Mouse (Mus musculus): Measurements from ENCODE around the gene Kcnk7. TPM values are rescaled to one million over a fixed set of nuclear protein-coding genes. Genes with fewer than 3 reads are reported as not detected.

The Kcnk7 gene
- polyA plus RNA-seq, 1 experiment from 2014 or later = 0.50 TPM

GRCm38 (mm10) chr19:5751742-5752141 is 47.6 kb downstream of the Kcnk7 start:
- peaks cover 14% of the 10 kb centered on the region for H3K27me3 ChIP-seq (ENCODE audit: control insufficient read depth, insufficient read depth, low read depth, low read length)
- H3K27ac ChIP-seq (ENCODE audit: low read length) = no peak overlapping the region
- H3K4me1 ChIP-seq (replicated peaks; ENCODE audit: control insufficient read depth, insufficient read depth, low read length) = peaks cover 5% of the 10 kb centered on the region
- no peaks in the 10 kb centered on the region for H3K9me3 ChIP-seq (ENCODE audit: control insufficient read depth, low read length)
- ATAC-seq (ENCODE audit: low read depth) = peak; percentile 49; the same call in 1 of the 2 replicates
- WGBS = 18% methylated on average over 20 of the region's 20 CpGs
- H3K9ac ChIP-seq (ENCODE audit: low read length) = no peak overlapping the region
- peaks cover 10% of the 10 kb centered on the region for H3K36me3 ChIP-seq (ENCODE audit: control insufficient read depth, insufficient read depth, low read length)
- H3K4me2 ChIP-seq (ENCODE audit: low read depth, low read length) = no peak overlapping the region
- no peak overlapping the region for H3K4me3 ChIP-seq (ENCODE audit: low read length)

GRCm38 (mm10) chr19:5756321-5756985 is 52.3 kb downstream of the Kcnk7 start:
- Histone ChIP-seq H3K4me2 (ENCODE audit: low read depth, low read length) (peak overlapping the region; percentile 8; the same call in 1 of the 2 replicates), H3K9ac (ENCODE audit: low read length) (peak overlapping the region; percentile 26; the same call in 1 of the 2 replicates), H3K9me3 (ENCODE audit: control insufficient read depth, low read length) (no peaks in the 10 kb centered on the region), H3K27ac (ENCODE audit: low read length) (no peak overlapping the region), H3K4me3 (ENCODE audit: low read length) (peak overlapping the region; percentile 10; the same call in 1 of the 2 replicates), H3K4me1 (replicated peaks; ENCODE audit: control insufficient read depth, insufficient read depth, low read length) (peaks cover 7% of the 10 kb centered on the region), H3K36me3 (ENCODE audit: control insufficient read depth, insufficient read depth, low read length) (peaks cover 45% of the 10 kb centered on the region), H3K27me3 (ENCODE audit: control insufficient read depth, insufficient read depth, low read depth, low read length) (peaks cover 5% of the 10 kb centered on the region; the same call in 1 of the 2 replicates)
- ATAC-seq (ENCODE audit: low read depth) = peak; percentile 59
- 26% methylated on average over 27 of the region's 29 CpGs for WGBS

Small RNA genes within 50 kb of the gene (microRNA-seq; reads per million reads assigned to microRNA genes)
- gene Mir6987 = 0.79 reads per million

Other genes with a start within 250 kb of the Kcnk7 start
- 7.5 and 7.7 TPM in 2 replicates for gene Ccdc85b, start 246.5 kb upstream of the Kcnk7 start, polyA plus RNA-seq (2015; fragmentation: Nextera tagmentation; extraction: Ambion mirVana)
- gene Fibp, start 243.8 kb upstream of the Kcnk7 start, polyA plus RNA-seq (2015; fragmentation: Nextera tagmentation; extraction: Ambion mirVana) = 111 and 119 TPM in 2 replicates
- 2.2 and 3.8 TPM in 2 replicates for gene Ctsw, start 235.9 kb upstream of the Kcnk7 start, polyA plus RNA-seq (2015; fragmentation: Nextera tagmentation; extraction: Ambion mirVana)
- 197 and 200 TPM in 2 replicates for gene Efemp2, start 230.4 kb upstream of the Kcnk7 start, polyA plus RNA-seq (2015; fragmentation: Nextera tagmentation; extraction: Ambion mirVana)
- gene Mus81, start 216.0 kb upstream of the Kcnk7 start, polyA plus RNA-seq (2015; fragmentation: Nextera tagmentation; extraction: Ambion mirVana) = 45.7 and 51.4 TPM in 2 replicates
- 2,553 and 2,793 TPM in 2 replicates for gene Cfl1, start 213.9 kb upstream of the Kcnk7 start, polyA plus RNA-seq (2015; fragmentation: Nextera tagmentation; extraction: Ambion mirVana)
- not detected in 2 replicates for gene 1700020D05Rik, start 200.6 kb upstream of the Kcnk7 start, polyA plus RNA-seq (2015; fragmentation: Nextera tagmentation; extraction: Ambion mirVana)
- 7.4 and 7.7 TPM in 2 replicates for gene Snx32, start 193.8 kb upstream of the Kcnk7 start, polyA plus RNA-seq (2015; fragmentation: Nextera tagmentation; extraction: Ambion mirVana)
- gene Ovol1, start 143.7 kb upstream of the Kcnk7 start, polyA plus RNA-seq (2015; fragmentation: Nextera tagmentation; extraction: Ambion mirVana) = 2.6 and 3.7 TPM in 2 replicates
- gene Ap5b1, start 136.3 kb upstream of the Kcnk7 start, polyA plus RNA-seq (2015; fragmentation: Nextera tagmentation; extraction: Ambion mirVana) = 6.1 and 7.0 TPM in 2 replicates
- gene Rnaseh2c, start 102.5 kb upstream of the Kcnk7 start, polyA plus RNA-seq (2015; fragmentation: Nextera tagmentation; extraction: Ambion mirVana) = 131 and 159 TPM in 2 replicates
- gene Kat5, start 94.1 kb upstream of the Kcnk7 start, polyA plus RNA-seq (2015; fragmentation: Nextera tagmentation; extraction: Ambion mirVana) = 55.1 and 57.3 TPM in 2 replicates
- gene Rela, start 66.9 kb upstream of the Kcnk7 start, polyA plus RNA-seq (2015; fragmentation: Nextera tagmentation; extraction: Ambion mirVana) = 55.5 and 62.1 TPM in 2 replicates
- 42.2 and 43.7 TPM in 2 replicates for gene Sipa1, start 40.7 kb upstream of the Kcnk7 start, polyA plus RNA-seq (2015; fragmentation: Nextera tagmentation; extraction: Ambion mirVana)
- gene Map3k11, start 15.6 kb upstream of the Kcnk7 start, polyA plus RNA-seq (2015; fragmentation: Nextera tagmentation; extraction: Ambion mirVana) = 37.8 and 40.1 TPM in 2 replicates
- gene Pcnx3, start 15.5 kb upstream of the Kcnk7 start, polyA plus RNA-seq (2015; fragmentation: Nextera tagmentation; extraction: Ambion mirVana) = 18.3 and 20.8 TPM in 2 replicates
- 25.3 and 25.9 TPM in 2 replicates for gene Ehbp1l1, start 21.9 kb downstream of the Kcnk7 start, polyA plus RNA-seq (2015; fragmentation: Nextera tagmentation; extraction: Ambion mirVana)
- 89.1 and 92.9 TPM in 2 replicates for gene Fam89b, start 25.3 kb downstream of the Kcnk7 start, polyA plus RNA-seq (2015; fragmentation: Nextera tagmentation; extraction: Ambion mirVana)
- 52.3 and 61.9 TPM in 2 replicates for gene Ltbp3, start 36.5 kb downstream of the Kcnk7 start, polyA plus RNA-seq (2015; fragmentation: Nextera tagmentation; extraction: Ambion mirVana)
- 76.3 and 83.2 TPM in 2 replicates for gene Scyl1, start 67.1 kb downstream of the Kcnk7 start, polyA plus RNA-seq (2015; fragmentation: Nextera tagmentation; extraction: Ambion mirVana)
- gene Frmd8, start 170.9 kb downstream of the Kcnk7 start, polyA plus RNA-seq (2015; fragmentation: Nextera tagmentation; extraction: Ambion mirVana) = 56.4 and 61.1 TPM in 2 replicates
- 5.7 and 6.2 TPM in 2 replicates for gene Slc25a45, start 173.4 kb downstream of the Kcnk7 start, polyA plus RNA-seq (2015; fragmentation: Nextera tagmentation; extraction: Ambion mirVana)
- gene Tigd3, start 189.8 kb downstream of the Kcnk7 start, polyA plus RNA-seq (2015; fragmentation: Nextera tagmentation; extraction: Ambion mirVana) = 2.5 and 3.2 TPM in 2 replicates
- 155 TPM in 2 replicates for gene Dpf2, start 208.6 kb downstream of the Kcnk7 start, polyA plus RNA-seq (2015; fragmentation: Nextera tagmentation; extraction: Ambion mirVana)
- gene Cdc42ep2, start 220.4 kb downstream of the Kcnk7 start, polyA plus RNA-seq (2015; fragmentation: Nextera tagmentation; extraction: Ambion mirVana) = 15.6 and 17.1 TPM in 2 replicates

Data from lung, embryonic 16.5 days (tissue).